Comparison of ENCODE assay signal across 8 mouse cellular contexts in genomic region chr11:113766284-113766985, GRCm38 (mm10). TPM values are rescaled to one million over a fixed set of nuclear protein-coding genes. Genes with fewer than 3 reads are reported as not detected.
DNase-seq lines count a peak whose midpoint lies in the region; ATAC-seq lines count a peak whose summit lies in the region.

No protein-coding gene starts in this region.

- ATAC-seq in heart, embryonic 13.5 days (ENCODE audit: extremely low read depth, insufficient number of reproducible peaks, low FRiP score, low TSS enrichment): no peak; the same call in 1 of the 2 replicates

- peak overlapping the region; percentile 16 for H3K4me2 ChIP-seq in heart, embryonic 13.5 days

- H3K9me3 ChIP-seq in heart, embryonic 13.5 days: no peaks in the 10 kb centered on the region

- H3K4me3 ChIP-seq in heart, embryonic 13.5 days: no peak overlapping the region

- peak overlapping the region; percentile 50 for H3K9ac ChIP-seq in heart, embryonic 13.5 days

- H3K27me3 ChIP-seq in heart, embryonic 13.5 days (replicated peaks): no peaks in the 10 kb centered on the region

- H3K36me3 ChIP-seq in heart, embryonic 13.5 days: no peaks in the 10 kb centered on the region

- 11% methylated on average over 10 of the region's 10 CpGs for WGBS in heart, embryonic 13.5 days

- peaks cover 41% of the 10 kb centered on the region for H3K4me1 ChIP-seq in heart, embryonic 13.5 days

- peak overlapping the region; percentile 58 for H3K27ac ChIP-seq in heart, embryonic 13.5 days (replicated peaks)

- peak; percentile 31 to 37 for DNase-seq in heart, adult 18-20 months
- no peak for DNase-seq in heart, adult 8-10 months (ENCODE audit: low spot score)
- peak; percentile 51 for DNase-seq in MN1 (ENCODE audit: low spot score)
- peak; percentile 48 for DNase-seq in lung, postnatal 14 days
- DNase-seq in right cerebral cortex, postnatal 14 days: no peak
- no peak for DNase-seq in ovary, postnatal 10 days (ENCODE audit: low spot score)
- no peak for DNase-seq in gastrocnemius, postnatal 4 days (ENCODE audit: low spot score in 2 of 2)

RNA-seq across cellular contexts. Expression of gene Cdc42ep4, which starts 14.8 kb away (rescaled TPM):
- 10 to 100 TPM; 19.1 to 23.8 TPM for total RNA-seq in heart, adult 18-20 months (2021)
- total RNA-seq in heart, adult 8-10 months (2022): 10 to 100 TPM in 3 of 4 experiments, 1 to 10 TPM in 1; 9.7 to 16.5 (median 14.7) TPM
- polyA plus RNA-seq in heart, embryonic 13.5 days (2015; fragmentation: Nextera tagmentation; extraction: Ambion mirVana): 24.0 and 26.1 TPM in 2 replicates
- total RNA-seq in gastrocnemius, postnatal 4 days (2021): 10 to 100 TPM; 26.3 to 27.5 TPM

RNA-seq across cellular contexts. Expression of gene Cpsf4l, which starts 56.6 kb away (rescaled TPM):
- not detected for total RNA-seq in heart, adult 18-20 months (2021)
- not detected for total RNA-seq in heart, adult 8-10 months (2022)
- 0.24 TPM in 1 of 2 replicates, not detected in the other for polyA plus RNA-seq in heart, embryonic 13.5 days (2015; fragmentation: Nextera tagmentation; extraction: Ambion mirVana)
- total RNA-seq in gastrocnemius, postnatal 4 days (2021): not detected

Comparison
In these comparisons a context has a peak if more than half of its experiments do, and no peak if none do; other contexts are left out.
1. DNase-seq: peak in heart, adult 18-20 months (2 of 2), MN1 (single experiment) and lung, postnatal 14 days (single experiment); none in heart, adult 8-10 months (single experiment), right cerebral cortex, postnatal 14 days (single experiment), ovary, postnatal 10 days (single experiment) and gastrocnemius, postnatal 4 days (0 of 2).